Mouse (Mus musculus): ENCODE data around the gene Pmm1.

The Pmm1 gene

DNA sequence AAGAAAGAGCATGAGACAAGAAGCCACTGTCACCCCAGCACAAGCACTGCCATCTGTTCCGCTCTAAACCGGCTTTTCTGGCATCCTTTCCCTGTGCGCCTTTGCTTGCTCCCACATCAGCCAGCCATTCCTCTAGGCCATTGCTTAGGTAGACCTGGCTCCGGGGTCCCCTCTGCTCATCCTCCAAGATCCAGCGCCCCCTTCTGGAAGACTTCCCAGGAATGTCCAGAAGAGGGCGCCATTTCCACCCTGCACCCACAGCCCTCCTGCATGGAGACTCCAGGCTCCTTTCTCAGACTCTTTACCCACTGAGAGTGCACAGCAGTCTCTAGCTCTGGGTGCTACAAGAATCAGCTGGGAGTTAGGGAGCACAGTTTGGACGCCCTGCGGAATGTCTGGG lies 4.3 kb downstream of the Pmm1 start:
- DNase-seq (ENCODE audit: low spot score in 2 of 2) = peak in 1 of 2 experiments; percentile 65

DNA sequence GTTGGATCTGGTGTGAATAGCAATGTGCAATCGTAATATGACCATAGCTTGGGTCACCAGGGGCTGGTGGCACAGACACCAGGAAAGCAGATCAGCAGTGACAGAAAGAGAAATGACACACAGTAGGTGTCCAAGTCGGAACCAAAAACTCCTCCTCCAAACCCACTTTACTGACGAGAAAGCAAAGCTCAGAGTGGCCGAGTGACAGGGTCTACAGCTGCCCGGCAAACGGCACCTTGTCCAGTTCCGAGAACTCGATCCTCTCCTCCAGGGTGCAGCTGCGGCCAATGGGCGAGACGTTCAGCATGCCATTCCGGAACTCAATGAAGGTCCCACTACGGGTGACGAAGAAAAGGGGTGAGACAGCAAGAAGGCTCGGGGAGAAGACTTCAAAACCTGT lies 5.3 kb downstream of the Pmm1 start:
- DNase-seq (ENCODE audit: low spot score in 2 of 2) = no peak

DNA sequence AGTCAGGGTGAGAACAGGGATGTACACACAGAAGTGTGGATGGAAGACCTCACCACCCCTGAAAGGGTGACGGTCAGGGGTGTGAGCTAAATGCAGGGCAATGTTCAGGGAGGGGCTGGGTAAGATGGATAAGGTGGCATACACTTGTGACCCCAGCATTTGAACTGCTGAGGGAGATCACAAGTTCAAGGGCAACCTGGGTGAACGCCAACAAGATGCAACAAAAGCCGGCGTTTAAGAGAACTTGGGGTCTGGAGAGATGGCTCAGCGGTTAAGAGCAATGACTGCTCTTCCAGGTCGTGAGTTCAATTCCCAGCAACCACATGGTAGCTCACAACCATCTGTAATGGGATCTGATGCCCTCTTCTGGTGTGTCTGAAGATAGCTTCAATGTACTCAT lies 6.0 kb downstream of the Pmm1 start:
- no peak for DNase-seq (ENCODE audit: low spot score in 2 of 2)

DNA sequence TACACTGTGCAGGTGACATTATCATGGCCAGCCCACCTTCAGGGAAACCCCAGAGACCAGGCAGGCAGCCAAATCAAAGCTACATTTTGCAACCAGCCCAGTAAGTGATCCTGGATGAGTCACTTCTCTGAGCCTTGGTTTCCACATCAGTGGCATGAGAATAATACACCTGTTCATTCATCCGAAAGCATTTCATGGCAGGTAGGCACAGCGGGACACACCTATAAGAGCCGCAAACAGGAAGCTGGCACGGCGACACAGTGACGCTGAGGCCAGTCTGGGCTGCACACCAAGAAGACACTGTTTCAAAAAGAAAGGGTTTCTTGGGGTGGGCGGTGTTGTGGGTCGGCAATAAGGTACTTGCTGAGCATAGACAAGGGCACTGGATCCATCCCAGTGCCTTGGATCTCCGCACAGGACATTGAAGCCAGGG lies 6.6 kb downstream of the Pmm1 start:
- no peak for DNase-seq (ENCODE audit: low spot score in 2 of 2)

DNA sequence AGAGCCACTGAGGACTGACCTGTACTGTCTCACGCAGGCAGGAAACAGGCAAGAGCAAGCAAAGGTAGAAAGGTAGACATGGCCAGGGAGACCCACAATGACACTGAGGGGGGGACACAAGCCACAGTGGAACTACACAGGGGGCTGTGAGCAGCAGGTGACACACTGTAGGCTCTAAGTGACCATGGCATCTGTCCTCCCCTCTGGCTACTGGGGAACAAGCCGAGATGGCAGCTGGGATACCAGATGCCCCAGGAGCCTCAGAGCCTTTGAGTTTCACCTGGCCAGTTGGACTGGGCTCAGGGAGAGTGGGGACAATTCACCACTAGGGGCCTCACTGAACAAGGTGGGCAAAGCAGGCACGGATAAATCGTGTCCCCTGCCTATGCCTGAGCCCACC lies 8.4 kb downstream of the Pmm1 start:
- no peak for DNase-seq (ENCODE audit: low spot score in 2 of 2)

DNA sequence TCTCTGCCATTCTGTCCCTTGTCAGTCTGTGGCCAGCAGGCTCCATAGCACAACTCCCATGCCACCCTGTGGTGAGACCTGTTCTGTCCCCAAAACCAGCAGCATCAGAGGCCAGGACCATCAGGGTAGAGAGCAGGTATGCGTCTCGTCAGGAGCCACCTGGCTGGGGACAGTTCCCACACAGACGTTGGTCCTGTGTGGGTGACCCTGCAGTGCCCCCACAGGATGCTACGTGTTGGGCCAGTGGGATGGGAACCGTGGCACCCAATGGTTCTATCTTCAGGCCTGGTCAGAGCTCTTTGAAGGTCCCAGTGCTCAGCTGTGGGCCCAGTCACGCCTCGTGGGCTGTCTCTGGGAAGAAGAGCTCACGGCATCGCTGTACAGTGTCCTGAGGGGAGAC lies 9.6 kb downstream of the Pmm1 start:
- no peak for DNase-seq (ENCODE audit: low spot score in 2 of 2)

DNA sequence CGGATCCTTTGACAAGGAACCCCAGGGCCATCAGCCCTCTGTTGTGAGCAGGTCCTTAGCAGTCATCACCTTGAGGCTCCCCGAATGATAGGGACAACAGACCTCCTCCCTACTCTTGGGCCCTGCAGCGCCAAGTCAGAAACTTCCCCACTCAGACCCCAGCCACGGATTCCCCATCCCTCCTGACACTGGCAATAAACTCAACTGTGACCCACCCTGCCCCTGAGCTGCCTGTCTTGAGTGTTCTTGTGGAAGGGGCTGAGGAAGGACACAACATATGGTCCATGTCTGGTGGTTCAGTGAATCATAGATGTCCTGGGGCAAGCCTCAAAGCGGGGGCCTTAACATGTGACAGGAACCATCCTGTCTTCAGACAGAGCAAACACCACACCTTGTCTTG lies 10.0 kb downstream of the Pmm1 start:
- no peak for DNase-seq (ENCODE audit: low spot score in 2 of 2)

DNA sequence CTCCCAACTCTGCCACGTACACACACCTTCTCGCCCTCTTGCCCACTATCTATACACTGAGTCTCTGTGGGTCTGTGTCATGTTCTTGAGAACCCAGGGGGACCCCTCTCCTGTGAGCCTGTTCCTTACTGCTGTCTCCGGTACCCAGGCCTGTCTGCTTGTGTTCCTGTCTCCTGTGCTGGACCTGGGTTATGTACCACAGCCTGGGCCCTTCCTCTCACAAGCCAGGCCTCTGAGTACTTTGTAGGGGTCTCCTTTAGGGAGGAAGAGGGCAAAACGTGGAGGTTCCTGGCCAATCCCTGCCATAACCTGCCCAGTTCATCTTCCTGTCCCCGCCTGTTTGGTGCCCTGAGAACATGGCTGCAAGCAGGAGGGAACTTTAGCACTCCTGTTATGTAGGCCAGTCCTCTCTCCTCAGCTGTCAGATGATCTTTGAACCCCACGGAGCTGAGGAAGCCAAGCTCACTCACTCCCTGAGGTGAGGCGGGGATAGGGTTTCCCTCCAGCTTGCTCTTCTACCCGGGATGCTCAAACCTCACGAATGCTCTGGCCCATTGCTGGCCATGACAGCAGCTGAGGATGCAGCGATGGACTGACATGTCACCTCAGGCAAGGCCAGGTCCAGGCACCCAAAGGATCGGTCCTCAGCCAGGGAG lies 11.1 kb downstream of the Pmm1 start:
- no peak for DNase-seq (ENCODE audit: low spot score in 2 of 2)

DNA sequence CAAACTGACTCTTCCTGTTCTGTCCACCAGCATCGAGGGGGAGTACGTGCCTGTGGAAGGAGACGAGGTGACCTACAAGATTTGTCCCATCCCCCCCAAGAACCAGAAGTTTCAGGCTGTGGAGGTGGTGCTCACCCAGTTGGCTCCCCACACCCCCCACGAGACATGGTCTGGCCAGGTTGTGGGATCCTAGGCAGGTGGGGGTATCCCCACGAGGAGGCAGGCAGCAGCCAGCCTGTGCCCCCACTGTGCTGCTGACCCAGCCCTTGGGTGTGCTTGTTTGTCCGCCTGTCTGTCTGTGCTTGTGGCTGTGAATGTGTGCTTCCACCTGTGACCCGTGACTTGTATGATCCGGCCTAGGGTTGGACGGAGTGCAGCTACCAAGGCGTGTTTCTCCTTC lies 11.7 kb downstream of the Pmm1 start:
- DNase-seq (ENCODE audit: low spot score in 2 of 2) = no peak

DNA sequence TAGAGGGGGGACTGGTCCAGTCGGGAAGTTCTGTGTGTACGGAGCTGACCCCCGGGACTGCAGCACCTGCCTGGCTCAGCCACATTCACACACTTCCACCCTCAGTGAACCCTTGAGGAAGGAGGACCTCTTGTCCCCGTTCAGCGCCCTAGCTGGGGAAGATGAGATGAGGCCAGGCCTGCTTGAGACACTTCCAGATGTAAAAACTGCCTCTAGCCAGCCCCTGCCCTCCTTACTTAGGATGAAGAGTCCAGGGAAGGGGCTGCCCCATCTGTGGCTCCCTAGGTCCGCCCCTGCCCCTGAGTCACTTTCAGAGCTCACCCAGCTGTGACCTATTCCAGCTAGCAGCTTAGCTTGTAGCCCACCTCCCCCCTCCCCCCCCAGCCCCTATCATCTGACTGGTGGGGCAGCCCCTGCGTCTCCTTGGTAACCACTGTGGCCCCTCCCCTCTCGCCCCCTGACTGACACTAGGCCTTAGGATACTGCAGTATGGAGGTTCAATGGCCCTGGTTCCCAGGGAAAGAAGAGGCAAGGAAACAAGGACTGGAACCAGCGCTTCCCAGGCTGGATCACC lies 17.5 kb downstream of the Pmm1 start:
- DNase-seq (ENCODE audit: low spot score in 2 of 2) = no peak

DNA sequence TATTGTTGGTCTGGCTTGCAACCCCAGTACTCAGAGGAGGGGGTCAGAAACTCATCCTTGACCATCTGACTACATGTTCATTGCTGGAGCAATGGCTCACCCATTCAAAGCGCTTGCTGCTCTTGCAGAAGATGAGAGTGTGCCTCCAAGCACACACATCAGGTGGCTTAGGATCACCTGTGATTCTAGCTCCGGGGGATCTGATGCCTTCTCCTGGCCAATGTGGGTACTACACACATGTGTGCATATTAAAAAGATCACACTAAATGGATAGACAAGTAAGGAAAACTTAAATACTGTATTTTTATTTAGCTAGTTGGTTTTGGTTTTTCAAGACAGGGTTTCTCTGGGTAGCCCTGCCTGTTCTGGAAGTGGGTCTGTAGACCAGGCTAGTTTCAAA lies 19.7 kb downstream of the Pmm1 start:
- DNase-seq (ENCODE audit: low spot score in 2 of 2) = no peak

DNA sequence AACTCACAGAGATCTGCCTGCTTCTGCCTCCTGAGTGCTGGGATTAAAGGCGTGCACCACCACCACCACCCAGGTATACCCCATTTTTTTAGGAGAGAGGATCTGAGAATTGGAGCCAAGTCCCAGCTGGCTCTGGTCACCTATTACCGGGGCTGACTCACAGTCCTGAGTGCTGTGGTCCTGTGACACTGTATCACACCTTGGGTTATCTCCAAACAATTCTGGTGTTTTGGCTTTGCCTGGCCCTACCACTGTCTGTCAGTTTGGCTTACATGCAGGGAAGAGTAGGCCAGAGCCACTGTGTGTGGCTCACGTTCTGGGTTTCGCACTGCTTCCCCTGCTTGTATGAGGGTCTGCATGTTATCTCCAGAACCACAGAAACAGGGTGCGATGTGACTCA lies 20.5 kb downstream of the Pmm1 start:
- DNase-seq (ENCODE audit: low spot score in 2 of 2) = no peak

DNA sequence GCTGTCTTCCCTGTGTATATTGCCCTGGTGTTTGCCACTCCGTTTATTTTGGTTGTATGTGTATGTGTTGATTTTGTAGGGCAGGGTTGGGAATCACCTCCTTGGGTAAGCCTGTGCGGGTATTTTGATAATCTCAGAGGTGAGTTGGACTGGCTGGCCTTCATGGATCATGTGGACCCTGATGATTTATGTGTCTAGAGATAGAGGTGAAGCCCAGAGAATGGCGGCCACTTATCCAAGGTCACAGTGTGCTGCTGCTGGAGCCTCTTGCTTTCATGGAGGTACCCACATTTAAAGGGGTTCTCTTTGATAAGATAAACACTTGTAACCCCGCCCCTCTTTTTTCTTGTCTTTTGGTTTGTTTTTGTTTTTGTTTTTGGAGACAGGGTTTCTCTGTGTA lies 21.0 kb downstream of the Pmm1 start:
- DNase-seq (ENCODE audit: low spot score in 2 of 2) = no peak

DNA sequence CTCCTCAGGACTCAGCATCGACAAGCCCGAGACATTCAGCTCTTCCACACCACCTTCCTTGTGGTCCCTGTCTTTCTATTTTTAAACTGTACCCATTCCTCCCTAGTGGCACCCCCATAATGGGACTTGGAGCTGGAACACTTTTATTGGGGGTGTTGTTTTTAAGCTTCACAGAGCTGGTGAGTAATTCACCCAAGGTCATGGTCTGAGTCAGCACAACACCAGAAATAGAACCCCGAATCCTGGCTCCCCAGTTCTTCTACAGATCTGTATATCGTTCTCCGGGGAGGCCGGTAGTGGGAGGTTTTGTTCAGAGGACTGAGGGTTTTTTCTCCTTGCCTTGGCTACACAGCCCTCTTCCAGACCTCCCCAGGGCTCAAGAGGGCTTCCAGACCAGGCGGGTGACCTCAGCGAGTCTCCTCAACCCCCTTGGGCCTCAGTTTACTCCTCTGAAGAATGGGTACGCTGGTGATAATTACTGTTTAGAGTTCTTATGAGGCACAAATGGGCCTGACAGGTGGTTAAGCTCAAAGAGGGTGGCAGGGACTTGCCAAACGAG lies 21.5 kb downstream of the Pmm1 start:
- DNase-seq (ENCODE audit: low spot score in 2 of 2) = no peak

DNA sequence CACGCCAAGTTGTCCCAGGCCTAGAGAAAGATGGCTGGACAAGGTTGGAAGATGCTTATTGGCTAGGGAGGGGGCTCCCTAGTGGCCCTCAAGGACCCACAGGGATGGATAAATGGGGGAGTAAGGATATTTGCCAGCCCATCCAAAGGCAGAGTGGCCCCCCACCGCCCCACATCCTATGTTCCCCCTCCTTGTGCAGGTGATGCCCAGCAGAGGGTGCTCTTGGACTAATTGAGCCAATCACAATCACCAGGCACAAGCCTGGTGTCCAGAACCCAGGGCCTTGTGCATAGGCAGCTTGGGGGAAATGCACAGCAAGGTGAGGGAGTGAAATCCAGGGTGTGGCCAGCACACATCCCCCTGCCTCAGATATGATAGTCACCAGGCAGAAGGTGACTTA lies 22.5 kb downstream of the Pmm1 start:
- no peak for DNase-seq (ENCODE audit: low spot score in 2 of 2)

DNA sequence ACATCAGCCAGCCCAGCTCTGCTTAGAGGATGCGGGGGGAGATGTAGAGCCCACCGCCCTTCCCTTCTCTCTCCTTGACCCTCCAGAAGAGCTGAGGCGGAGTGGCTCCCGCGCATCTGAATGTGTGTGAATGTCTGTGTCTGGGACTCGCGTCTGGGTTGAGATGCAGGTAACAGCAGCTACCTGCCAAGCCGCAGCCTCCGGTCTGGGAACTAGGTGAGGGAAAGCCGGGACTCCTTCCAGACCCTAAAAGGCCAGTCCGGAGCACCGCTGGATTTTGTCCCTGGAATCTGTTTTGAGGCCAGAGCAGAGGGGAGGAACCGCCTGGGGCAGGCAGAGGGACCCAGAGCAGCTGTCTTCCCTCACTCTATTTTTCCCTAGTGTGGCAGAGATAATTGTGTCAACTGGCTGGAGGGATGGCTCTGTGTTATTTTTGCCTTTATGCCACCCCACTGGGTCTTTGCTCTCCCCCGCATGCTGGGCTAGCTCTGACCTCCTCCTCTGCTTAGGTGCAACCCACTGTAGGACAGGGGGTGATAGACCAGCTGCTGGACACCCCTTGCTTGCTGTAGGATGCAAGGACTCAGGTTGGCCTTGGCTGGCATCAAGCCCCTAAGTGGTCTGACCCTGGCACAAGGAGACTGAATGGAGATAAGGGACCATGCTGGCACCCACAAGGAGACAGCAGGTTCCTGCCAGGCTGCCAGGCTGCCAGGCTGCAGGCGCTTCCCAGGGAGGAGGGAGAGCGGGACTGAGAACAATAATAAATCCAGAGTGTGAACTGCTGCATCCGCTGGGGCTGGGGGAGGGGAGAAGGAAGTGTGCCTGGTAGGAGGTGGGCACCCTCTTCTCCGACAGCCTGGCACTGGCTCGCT lies 23.4 kb downstream of the Pmm1 start:
- peak in 1 of 2 experiments; percentile 72 for DNase-seq (ENCODE audit: low spot score in 2 of 2)

DNA sequence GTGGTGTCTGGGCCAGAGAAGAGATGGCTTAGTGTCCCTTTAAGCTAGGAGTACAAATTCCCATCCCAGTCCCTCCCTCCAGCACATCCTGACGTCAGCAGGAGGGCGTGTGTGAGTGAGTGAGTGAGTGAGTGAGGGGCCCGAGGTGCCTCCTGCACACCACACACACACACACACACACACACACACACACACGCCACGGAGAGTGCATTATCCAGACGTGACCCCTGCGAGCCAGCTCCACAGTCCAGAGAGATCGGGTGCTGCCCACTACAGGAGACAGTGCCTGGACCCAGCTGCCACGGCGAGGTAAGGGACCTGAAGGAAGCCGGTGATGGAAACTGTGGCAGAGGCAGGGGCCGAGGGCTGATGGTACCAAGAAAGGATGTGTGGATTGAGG lies 24.1 kb downstream of the Pmm1 start, which contains the start of gene Csdc2:
Gene Csdc2 (plus strand): TSS at position 81 of the 400 bp plus-strand sequence.
- peak in 1 of 2 experiments; percentile 68 for DNase-seq (ENCODE audit: low spot score in 2 of 2)

DNA sequence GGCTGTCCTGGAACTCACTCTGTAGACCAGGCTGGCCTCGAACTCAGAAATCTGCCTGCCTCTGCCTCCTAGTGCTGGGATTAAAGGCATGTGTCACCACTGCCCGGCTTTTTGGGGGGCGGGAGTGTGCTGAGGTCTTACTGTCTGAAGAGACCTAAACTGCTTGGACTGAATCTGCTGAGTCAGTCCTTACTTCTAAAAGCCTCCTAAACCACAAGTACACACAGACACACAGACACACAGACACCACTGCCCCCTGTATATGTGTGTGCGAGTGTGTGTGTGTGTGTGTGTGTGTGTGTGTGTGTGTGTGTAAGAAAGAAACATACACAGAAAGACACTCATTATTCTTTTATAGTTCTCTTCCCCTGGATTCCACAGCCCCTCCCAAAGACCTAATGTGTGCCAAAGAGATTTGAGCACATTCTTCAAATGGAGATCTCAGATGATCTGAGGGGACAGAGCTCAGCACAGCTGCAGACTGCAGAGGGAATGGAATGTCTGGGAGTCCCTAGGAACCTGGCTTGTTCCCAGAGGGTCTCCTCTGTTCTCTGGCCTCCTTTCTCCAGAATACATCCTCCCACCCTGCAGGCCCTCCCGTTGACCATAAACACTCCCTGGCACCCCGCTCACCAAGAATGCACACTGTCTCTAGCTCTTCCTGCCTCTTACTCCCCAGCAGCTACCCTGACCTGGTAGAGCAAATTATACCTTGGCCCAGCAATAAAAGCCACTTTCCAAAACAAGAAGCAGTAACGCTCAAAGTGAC lies 24.7 kb downstream of the Pmm1 start:
- DNase-seq (ENCODE audit: low spot score in 2 of 2) = no peak

DNA sequence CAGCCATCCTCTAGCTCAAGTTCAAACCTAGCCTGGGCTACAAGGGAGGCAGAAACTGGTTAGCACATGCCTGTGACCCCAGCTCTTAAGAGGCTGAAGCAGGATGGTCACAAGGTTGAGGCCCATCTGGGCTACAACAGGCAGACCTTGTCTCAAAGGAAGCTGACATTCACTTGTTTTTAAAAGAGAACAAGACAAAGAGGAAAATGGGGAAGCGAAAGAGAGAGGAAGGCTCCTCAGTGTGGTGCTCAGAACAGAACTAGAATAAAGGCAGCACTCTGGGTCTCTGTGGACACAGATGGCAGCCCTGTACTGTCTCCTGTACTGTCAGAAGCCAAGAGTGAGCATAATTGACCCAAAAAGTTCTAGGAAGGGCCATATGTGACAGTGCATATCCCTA lies 26.7 kb downstream of the Pmm1 start:
- no peak for DNase-seq (ENCODE audit: low spot score in 2 of 2)

DNA sequence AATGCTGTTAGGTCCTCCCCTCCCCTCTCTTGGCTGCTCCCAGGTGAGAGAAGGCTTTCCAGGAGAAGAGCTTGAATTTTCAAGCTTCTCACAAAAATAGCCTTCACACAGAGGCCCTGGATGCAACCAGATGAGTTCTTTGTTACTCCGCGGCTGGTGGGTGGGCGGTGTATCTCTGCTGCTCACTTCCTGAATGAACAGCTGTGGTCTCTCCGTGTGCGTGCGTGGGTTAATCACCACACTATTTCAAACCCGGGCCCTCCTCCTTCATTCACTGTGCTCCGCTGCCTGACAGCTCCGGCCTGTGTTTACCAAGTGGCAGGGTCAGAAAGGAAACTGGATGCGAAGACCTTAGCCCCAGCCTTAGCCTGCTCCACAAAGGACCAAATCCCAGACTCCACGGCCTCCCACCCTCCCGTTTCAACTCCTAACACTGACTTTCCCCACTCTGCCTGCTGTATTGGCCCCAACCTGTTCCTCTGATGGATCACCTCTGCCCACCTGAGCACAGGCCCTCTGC lies 27.7 kb downstream of the Pmm1 start:
- DNase-seq (ENCODE audit: low spot score in 2 of 2) = peak; percentile 59 to 84

DNA sequence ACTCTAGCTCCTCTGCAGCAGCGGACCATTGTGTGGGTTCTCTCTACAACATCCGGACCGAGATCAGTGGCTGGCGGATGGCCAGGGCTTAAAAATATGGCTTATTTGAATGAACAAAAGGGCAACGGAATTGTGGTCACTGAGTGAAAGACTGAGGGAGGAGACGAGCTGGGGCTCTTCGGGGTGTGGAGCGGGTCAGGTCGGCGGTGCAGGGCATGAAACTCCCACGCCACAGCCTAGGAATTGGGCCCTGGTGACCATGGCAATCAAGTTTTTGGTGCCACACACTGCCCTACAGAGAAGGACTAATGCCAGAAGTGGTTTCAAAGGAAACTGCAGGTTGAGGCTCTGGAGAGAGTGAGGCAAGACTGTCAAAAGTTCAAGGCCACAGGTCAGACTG lies 32.5 kb downstream of the Pmm1 start:
- no peak for DNase-seq (ENCODE audit: low spot score in 2 of 2)

DNA sequence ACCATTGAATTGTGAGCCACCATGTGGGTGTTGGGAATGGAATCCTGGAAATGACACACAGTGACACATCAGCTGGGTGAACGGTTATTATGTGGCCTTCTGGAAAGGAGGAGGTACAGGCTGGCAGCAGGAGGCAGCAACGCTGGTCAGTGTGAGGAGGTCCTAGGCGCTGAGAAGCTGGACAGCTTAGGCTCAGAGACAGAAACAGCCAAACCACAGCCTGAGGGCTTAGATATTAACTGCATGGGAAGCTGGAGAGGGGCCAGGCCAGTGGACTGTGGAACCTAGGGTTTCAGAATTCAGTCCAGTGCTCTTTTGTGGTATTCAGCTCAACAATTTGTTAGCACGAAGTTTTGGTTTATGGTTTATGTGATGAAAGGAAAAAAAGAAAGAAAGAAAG lies 33.0 kb downstream of the Pmm1 start:
- no peak for DNase-seq (ENCODE audit: low spot score in 2 of 2)
